Mouse (Mus musculus) testis, adult 2 months (tissue): ENCODE results near the gene Itpr3.

ENCODE experiments used
- CTCF ChIP-seq: fragments of 200-500 bp; IDR thresholded peaks from 2 replicates; pipeline ENCODE4 v1.5.1; 2012; ENCODE audit warnings: low read depth, mild to moderate bottlenecking, inconsistent platforms, low read length, moderate library complexity; ENCODE audit not compliant: control insufficient read depth, insufficient read depth, insufficient replicate concordance
- POLR2A ChIP-seq: fragments of 200-500 bp; IDR thresholded peaks from 2 replicates; pipeline ENCODE4 v1.6.1; 2012; ENCODE audit warnings: low read depth, mild to moderate bottlenecking, inconsistent platforms, low read length, moderate library complexity; ENCODE audit not compliant: control insufficient read depth

DNA sequence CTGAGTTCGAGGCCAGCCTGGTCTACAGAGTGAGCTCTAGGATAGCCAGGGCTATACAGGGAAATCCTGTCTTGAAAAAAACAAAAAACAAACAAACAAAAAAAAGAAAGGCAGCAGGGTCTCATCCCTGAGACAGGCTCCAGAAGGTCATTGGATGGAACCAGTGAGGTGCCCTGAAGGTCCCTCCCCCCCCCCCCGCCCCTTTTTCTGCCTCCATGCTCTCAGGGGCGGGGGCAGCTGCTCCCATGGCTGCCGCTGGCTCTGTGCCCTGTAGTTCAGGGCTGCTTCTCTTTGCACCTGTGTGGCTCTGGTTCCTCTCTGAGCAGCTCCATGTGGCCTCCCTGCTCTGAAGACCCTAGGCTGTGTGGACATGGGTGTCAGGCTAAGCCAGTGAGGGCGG, 12.0 kb downstream of the Itpr3 start:
- no peak for TF ChIP-seq CTCF
- TF ChIP-seq POLR2A = no peak
